Mouse (Mus musculus) embryo, embryonic 10.5 days (tissue): ENCODE data around the gene Pros1.

Source experiments
- DNase-seq: peaks from one replicate; pipeline ENCODE4 v3.0.0-alpha.2; 2015; ENCODE audit warnings: low spot score

Pros1 gene

DNA sequence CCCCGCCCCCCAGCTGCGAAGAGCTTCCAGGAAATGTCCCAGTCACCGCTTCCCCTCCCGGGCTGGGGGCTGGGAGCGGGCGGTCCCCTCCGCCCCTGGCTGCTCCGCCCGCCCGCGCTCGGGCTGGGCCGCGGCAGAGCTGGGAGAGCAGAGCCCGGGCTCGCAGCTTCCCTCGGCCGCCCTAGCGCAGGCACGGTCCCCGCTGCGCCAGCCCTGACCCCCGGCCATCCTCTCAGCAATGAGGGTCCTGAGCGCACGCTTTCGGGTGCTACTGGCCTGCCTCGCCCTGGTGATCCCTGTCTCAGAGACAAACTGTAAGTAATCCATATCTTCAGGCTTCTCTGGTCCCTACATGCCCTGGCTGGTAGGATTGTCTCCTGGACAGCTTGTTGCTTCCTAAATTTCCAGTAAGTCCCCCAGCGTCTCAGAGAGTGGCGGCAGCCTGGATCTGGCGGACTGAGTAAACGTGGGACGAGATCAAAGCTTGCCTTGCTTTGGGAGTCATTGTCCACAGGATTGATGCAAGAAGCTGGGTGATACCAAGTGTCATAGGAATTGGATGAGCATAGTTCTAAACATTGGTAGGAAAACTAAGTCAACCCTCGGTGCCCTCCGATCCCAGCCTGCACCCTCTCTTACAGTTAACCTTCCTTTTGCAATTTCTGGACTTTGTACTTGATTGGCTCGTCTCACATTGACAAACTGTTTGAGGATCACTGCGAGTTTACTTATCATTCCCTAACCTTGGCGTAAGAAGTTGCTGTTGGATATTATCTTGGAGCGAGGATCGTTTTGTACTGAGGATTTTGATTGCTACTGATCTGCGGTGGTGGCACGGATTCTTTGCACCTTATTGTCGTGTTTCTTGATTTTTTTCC is at the start of gene Pros1:
Gene Pros1, plus strand, starts transcription at position 117 of the 878 bp plus-strand sequence.
- DNase-seq = peak; percentile 76

DNA sequence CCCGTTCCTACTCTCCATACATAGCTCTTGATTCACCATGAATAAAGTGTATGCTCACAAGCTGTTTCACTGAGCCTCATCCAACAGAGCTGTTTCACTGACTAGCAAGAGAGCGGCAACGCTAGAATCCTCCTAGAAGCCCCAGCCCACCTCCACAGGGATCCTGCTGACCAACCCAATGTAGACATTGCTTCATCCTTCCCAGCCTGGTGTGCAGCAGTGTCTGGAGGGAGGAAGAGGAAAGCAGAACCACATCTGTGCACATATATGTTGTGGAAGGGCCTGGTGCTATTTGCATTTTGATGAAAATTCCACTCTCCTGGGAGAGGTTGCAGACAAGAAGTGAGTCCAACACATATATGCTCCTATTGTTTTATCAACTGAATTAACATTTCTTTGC is 49.5 kb upstream of the Pros1 start:
- no peak for DNase-seq

DNA sequence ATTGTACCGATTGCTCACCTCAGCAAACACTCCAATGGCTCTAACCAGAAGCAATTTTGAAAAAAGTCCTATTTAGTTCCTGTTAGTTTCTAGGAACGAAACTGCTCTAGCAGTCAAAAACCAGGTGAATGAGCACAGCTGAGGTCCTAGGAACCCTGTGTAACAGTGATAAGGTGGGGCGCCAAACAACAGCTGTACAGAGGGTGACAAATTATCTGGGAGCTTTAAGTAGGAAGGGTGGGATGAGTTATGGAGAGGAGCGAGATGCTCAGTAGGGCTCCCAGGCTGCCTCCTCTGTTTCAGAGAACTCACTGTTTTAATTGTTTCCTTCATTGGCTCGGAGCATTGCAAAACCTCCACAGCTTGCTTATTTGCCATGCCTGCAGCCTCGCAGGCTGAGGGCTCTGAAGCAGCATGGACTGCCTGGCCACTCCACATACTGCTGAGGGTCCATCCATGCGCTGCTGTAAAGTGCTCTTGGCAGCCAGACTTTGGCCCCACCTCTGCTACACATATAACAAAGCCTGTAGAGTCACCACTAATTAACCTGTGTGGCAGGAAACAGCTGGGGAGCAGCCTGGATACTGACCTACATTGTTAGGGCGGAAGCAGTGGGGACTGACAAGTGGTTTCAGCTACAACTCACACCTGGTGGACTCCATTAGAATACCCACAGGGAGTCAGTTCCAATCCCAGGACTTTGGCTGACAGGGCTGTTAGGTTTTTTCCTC is 46.7 kb upstream of the Pros1 start:
- peak; percentile 10 for DNase-seq

DNA sequence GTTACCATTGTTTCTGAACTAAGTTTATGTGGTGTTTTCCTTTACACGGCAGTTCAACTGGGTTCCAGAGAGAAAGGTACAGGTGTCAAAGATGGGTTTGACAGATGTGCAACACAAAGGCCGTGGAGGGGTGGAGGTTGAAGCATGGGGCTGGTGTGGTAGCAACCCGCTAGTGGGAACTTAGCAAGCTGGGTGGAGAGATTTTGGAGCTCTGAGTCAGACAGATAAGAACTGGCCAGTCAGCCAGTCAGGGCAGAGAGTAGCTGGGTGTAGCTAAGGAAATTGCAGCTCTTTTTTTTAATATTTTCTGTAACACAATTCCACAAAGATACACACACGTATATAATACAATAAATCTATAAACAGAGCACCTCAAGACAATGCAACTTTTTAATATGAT is 43.3 kb upstream of the Pros1 start:
- no peak for DNase-seq

DNA sequence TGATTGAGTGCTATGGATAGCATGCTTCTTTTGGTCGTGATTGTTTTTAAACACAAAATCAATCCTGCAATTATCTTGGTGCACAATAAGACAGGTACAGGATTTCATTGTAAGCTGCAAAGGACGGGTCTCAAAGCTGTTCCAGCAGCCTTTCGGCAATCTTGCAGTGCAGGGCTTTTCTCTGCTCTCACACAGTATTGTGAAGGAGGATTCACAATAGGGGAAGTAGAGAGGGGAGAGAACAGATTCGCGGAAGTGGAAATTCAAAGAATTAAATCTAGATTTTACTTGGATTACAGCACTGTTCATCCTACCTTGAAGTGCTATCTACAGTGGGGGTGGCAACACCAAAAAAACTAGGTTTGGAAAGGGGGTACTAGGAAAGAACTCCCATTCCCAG is 40.3 kb upstream of the Pros1 start:
- no peak for DNase-seq

DNA sequence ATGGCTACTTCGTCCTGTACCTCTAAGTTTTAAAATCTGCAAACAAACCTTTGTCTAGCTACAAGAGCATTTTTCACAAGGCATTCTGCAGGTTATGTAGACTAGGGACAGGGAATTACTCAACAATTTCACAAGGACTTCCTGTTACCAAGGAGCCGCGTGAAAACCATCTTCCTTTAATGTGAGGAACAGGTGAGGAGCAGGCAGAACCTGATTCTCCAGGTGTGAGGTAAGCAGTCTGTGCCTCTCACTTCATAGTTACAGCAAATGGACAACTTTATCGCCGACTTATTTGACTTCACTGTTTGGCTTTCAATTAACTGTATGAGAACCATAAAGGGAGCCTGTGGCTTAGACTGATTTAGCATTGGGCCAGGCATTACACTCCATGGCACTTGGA is 39.6 kb upstream of the Pros1 start, which contains the start of gene Stx19:
Gene Stx19, plus strand, starts transcription at position 186 of the 400 bp plus-strand sequence.
- DNase-seq = no peak

DNA sequence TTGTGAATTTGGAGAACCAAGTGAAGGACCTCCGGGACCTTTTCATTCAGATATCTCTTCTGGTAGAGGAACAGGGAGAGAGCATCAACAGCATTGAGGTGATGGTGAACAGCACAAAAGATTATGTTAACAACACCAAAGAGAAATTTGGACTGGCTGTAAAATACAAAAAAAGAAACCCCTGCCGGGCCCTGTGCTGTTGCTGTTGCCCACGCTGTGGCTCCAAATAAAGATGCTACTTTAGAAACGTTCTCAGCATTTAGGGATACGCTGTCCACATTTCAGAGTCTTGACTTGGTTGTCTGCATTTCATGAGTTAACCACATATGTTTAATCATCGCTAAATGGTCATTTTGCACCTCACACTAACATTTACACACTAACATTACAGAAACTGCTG is 31.6 kb upstream of the Pros1 start:
- no peak for DNase-seq

DNA sequence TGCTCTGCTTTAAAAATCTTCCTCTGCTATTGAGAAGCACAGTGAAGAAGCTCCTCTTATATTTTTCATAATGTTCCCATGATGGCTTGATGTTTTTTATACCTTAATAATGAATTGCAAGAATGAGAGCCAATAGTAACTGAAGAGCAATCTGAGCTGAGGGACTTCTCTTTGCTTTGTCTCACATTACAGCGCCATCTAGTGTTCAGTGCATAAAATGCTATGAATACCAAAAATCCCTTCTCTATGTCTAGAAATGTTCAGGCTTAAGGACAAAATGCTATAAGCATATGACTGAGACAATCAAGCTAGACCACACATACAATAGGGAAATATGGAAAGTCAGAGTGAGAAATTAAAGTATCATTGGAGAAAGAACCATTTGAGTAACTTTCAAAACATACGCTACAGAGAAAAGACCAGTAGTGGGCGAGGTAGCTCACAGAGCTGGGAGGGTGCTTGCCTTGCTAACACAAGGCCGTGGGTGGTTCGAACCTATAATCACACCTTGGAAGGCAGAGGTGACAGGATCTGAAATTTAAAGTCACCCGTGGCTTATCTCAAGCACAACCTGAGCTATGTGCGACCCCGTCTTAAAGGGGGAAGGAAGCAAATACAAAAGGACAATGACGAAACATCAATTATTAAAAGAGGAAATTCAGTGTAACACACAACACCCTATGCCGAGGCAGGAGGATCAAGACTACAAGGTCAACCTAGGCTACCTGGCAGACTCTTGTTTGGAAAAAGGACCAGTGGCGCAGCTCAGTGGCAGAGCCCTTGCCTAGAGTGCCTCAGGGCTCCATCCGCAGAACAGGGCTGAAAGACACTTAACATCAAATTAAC is 27.7 kb upstream of the Pros1 start:
- peak; percentile 76 for DNase-seq

DNA sequence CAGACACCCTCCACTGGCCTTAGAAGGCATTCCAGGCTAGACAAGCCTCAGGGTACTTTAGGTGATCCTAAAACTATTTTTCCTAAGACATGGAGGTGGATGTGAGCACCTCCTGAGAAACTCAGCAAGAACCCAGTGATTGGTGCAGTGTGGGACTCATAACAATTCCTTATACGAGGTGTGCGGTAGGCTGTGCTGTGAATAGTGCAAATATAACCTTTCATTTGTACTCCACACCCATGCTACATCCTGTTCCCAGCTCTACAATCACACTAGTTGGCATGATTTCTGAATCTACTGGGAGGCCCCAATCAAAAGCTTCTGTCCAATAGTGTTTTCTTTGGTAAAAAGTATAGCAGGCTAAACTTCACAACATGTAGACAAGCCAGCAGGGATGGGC is 22.1 kb upstream of the Pros1 start:
- no peak for DNase-seq

DNA sequence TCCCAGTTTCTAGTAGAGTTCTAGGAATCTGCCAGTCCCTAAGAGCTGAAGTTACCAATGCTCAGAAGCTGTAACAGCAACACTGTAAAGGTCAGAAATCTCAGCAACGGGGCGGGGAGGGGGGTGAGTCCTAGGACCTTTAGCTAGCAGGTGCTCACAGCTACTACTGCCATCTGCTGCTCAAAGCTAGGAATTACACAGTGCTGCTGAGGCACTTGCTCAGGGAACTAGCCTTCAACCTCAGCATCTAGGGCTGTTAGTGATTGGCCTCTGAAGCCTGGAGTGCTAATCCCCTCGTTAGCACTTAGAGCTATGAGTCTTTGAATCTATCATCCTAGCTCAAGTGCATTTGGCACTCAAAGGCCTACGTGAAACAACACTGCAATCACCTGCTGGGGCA is 21.6 kb upstream of the Pros1 start:
- DNase-seq = peak; percentile 77

DNA sequence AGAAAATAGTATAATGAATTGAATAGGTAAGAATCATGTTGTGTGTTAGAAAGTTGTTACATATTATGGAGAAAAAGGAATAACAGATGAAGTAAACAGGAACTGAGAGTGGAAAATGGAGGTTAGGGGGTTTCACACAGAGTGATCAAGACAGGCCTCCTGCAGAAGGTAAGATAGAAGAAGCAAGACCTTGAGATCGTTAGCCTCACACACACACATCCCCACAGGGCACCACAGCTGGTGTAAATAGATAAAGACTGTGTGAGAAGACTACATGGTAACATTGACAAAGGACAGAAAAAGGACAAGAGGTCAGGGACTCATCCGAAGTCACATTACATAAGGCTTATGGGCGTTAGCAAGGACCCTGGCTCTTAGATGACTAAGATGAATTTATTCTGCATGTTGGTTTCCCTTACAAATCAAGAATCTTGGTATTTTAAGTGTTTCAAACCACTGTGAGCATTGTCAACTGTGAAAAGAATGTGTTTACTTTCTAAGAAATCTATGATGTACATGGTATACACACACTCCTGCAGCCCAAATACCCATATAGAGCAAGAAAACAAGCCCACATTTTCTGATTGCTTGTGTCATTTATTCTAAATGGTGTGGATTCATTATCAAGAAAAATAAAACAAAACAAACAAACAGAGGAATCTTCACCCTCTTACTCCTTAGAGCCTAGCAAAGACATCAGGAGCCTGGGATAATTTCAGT is 19.9 kb upstream of the Pros1 start:
- DNase-seq = no peak

DNA sequence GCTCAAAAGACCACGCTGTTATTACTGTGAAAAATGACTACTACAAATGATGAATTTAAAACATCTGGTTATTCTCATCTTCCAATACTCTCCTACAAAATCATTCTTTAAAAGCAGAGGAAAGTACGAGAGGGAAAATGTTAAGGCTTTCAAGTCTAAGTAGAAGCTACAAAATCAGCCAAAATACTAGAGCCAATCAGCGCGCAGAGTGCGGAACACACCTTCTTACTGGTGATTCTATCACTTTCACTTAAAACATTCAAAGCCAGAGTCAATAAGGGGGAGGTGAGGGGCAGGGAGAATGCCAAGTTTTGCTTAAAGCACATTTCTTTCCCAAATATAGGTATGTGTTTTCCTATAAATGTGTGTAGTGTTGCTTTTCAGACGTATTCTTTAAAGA is 8.8 kb upstream of the Pros1 start:
- DNase-seq = no peak

DNA sequence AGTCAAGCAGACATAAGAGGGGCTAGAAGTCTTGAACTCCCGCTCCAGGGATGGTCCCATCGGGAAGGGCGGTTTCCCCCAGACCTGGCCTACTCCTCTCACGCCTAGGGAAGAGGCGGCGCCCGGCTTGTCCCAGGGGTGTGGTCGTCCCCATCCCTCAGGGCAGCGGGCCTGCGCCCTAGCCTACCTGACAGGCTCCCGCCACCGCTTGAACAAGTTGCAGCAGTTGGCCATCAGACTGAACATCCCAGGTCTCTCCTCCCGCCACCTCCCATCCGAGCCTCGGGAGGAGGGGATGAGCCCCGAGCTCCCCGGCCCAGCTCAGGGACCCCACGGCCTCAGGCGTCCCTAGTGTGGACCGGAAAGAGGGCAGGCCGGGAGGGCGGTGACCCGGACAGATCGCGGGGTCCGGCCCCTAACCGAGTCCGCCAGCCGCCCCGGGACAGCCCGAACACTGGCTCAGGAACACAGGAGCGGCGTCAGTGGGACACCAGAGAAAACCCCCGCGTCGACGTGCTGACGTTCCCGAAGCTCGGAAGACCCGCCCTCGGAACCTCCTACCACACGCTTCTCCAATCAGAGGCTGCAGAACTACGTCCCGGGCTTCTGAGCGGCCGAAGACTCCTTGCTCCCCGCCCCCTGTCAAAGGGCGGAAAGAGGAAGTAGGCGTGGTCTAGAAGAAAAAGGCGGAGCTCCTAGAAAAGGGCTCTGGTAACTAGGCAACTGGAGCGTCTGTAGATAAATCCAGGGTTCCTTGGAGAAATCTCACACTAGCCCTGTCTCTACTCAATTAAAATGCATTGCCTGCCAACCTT is 7.4 kb upstream of the Pros1 start, which contains the start of gene Arl13b:
Gene Arl13b, minus strand, starts transcription at position 543 of the 815 bp plus-strand sequence.
- peak; percentile 99 for DNase-seq

DNA sequence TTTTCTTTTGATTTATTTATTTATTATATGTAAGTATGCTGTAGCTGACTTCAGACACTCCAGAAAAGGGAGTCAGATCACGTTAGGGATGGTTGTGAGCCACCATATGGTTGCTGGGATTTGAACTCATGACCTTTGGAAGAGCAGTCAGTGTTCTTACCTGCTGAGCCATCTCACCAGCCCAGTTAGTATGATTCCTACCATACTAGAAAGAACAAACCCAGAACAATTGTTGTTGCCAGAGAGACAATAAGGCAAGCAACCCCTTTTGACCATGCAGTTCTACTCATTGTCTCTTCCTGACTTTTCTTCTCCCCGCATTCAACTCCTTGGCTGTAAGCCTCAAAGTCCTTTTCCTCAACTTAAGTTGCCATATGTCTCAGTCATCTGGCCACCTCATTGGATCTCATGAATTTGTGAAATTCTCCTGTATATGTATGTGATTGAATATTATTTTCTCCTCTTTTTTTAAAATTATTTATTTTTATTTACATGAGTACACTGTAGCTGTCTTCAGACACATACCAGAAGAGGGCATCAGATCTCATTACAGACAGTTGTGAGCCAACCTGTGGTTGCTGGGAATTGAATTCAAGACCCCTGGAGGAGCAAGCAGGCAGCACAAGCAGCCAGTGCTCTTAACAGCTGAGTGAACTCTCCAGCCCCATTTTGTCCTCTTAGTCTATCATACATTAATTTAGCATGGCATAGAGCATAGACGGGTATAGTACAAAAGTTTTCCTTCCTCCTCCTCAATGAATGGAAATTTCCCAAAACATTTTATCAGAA is 1.4 kb upstream of the Pros1 start:
- no peak for DNase-seq

DNA sequence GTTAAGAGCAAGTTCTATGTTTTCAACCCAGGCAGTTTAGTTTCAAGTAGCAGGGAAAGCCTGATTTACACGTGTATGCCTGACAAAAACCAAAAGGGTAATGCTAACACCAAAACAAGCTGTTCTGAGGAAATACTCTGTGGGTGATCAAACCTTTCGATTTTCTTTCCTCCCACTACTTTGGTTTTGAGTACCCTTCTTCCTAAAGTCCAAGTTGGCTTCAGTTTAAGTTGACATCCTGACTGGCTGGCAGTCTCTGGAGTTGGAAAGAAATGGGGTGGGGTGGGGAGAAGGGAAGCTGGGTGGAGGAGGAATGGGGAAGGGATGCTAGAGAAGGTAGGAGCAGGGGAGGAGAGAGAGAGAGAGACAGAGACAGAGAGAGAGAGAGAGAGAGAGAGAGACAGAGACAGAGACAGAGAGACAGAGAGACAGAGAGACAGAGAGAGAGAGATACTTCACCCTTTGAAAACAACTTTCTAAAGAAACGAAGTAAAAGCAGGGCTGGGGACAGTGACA is 438 bp upstream of the Pros1 start:
- peak; percentile 39 for DNase-seq

DNA sequence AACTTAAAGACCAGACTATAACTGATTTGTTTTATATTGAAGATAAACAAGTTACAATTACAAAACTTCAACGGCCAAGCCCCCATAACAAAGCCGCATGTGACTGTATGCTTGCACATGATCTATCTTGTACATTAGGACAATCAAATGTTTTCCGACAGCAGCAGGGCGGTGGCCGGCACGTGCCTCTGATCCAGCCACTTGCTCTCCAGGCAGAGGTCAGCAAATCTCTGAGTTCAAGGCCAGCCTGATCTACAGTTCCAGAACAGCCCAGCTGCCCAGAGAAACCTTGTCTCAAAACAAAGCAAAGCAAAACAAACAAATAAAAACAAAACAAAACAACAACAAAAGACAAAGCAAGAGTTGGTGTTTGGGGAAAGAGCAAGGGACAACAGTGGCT is 1.3 kb downstream of the Pros1 start:
- DNase-seq = no peak

DNA sequence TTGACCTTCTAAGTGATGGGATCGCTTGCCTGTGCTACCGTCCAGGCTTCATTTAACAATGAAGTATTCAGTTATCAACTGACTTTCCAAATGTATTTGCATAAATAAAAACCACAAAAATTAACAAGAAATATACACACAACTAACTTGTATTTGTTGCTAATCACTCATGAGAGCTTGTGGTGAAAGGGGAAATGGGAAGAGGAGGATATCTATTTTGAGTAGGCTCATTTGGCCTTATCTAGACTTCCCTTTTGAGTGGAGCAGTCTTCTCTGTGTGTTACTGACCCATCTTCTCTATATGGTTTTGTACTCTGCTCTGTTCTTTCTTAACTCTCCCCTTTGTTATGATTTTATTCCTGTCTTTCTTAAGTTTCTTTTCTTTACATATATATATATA is 2.2 kb downstream of the Pros1 start:
- DNase-seq = no peak

DNA sequence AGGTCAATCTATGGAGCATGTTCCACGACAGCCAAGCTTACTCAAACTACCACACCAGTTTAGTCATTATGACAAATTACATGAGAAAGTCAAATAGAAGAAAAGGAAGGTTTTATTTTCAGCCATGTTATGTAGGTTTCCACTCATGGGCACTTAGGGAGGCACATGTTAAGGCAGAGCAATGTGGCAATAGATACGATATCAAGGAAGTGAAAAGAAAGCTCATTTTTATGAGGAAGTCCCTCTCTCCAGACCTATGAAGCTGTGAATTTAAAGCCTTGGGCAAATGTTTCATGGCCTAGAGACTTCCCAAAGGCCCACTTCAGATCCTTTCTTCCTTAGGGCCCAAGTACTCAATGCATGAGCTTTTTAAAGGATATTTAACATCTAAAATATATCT is 3.4 kb downstream of the Pros1 start:
- DNase-seq = no peak

DNA sequence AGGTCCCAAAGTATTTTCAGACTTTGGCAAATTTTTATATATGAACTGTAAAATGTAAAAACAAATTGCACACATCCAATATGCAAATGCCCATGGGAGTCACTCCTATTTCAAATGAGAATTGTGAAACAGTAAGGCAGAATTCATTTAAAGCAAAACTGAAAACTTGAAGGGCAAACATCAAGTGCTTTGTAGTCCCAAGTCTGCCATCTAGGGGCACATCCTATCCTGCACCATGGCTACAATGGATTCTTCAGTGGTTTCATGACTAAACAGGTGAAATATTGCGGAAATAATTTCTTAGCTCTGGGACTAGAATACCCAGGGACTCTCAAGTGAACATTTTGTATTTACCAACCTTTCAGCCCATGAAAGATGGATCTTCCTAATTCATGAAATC is 3.9 kb downstream of the Pros1 start:
- no peak for DNase-seq

DNA sequence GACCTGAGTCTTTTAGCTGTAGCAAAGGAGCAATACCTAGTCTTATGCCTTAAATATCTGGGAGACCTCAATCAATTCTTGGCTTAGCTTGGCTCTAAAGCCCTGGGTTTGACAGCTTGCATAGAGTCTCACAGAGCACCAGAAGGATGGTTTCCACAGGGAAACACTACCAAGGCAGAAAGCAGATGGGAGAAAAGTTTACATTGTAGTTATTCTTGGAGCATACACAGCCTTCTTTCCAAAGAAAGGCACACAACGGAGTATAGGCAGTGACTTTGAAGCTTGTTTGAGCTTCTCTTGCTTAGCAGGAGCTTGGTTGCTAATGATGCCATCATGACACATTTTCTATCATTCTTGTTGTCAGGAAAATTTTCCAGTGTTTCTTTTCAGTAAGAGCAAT is 6.0 kb downstream of the Pros1 start:
- DNase-seq = no peak
